11 mouse cellular contexts compared by ENCODE assay signal in the genomic region with DNA sequence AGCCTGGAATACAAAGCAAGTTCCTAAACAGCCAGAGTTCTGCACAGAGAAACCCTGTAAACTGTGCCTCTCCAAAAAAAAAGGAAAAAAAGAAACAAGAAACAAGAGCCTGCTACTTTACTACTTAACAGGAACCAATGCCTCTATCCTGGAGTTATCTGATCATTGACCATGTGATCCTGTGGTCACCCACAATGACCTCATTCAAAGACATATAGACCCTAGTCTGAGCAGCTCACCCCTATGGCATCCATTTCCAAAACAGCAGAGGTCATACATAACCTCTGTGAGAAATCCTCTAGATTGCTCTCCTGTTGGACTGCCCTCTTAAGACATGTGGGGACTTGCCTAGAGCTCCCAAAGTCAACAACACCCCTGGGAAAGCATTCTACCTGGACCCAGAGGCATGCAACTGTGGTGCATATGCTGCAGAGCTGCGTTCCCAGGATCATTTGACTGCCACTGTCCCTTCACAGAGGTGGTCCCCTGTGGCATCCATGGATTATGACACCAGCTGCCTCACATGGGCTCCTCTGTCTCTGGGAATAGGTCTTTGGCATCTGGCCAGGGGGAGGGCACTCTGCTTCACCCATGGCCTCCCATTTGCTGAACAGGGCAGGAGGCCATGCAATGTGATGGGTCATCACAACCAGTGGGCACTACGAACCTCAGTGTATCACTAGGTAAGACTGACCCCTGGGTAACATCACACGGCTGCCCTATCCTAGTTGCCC. TPM values are rescaled to one million over a fixed set of nuclear protein-coding genes. Genes with fewer than 3 reads are reported as not detected.
DNase-seq lines count a peak whose midpoint lies in the region; ATAC-seq and TF ChIP-seq lines count a peak whose summit lies in the region.
"Had no signal": no experiment of that assay in that cellular context is flagged by ENCODE, and none has a peak within 500 bp of the region (broad histone marks: within the 10 kb centered on the region; RNA-seq: fewer than 3 reads in every experiment).

No protein-coding gene starts in this region.

- H3K4me3 ChIP-seq in heart, embryonic 10.5 days, result no peak overlapping the region
- H3K4me3 ChIP-seq in testis, adult 2 months (ENCODE audit: control insufficient read depth, low read depth, low read length), result peak overlapping the region; percentile 10; the same call in 1 of the 2 replicates
- H3K4me3 ChIP-seq in kidney, embryonic 15.5 days (replicated peaks), result no peak overlapping the region
- no peak overlapping the region for H3K4me3 ChIP-seq in midbrain, embryonic 15.5 days
- H3K4me3 ChIP-seq: erythroblast, embryonic 14.5 days had no signal

- H3K36me3 ChIP-seq in heart, embryonic 10.5 days, result peaks cover 32% of the 10 kb centered on the region
- H3K36me3 ChIP-seq in testis, adult 2 months (ENCODE audit: control insufficient read depth, insufficient read depth, low read length), result no peaks in the 10 kb centered on the region
- H3K36me3 ChIP-seq in kidney, embryonic 15.5 days, result peaks cover 16% of the 10 kb centered on the region
- H3K36me3 ChIP-seq in midbrain, embryonic 15.5 days (replicated peaks), result no peaks in the 10 kb centered on the region; the same call in 1 of the 2 replicates

- H3K27me3 ChIP-seq in heart, embryonic 10.5 days (ENCODE audit: insufficient read depth, poor library complexity, severe bottlenecking), result no peaks in the 10 kb centered on the region
- H3K27me3 ChIP-seq in testis, adult 2 months (ENCODE audit: control insufficient read depth, insufficient read depth, low read length), result no peaks in the 10 kb centered on the region
- H3K27me3 ChIP-seq in kidney, embryonic 15.5 days, result no peaks in the 10 kb centered on the region
- H3K27me3 ChIP-seq in midbrain, embryonic 15.5 days (replicated peaks), result no peaks in the 10 kb centered on the region

- 0 out of 2 replicates have a peak, but pooled peaks have one; percentile 36 for ATAC-seq in kidney, embryonic 15.5 days (replicated peaks; ENCODE audit: low FRiP score)
- ATAC-seq in activated CD4-positive, CD25-positive, alpha-beta regulatory T cell, adult 4 months, result no peak
- no peak for ATAC-seq in midbrain, embryonic 15.5 days (replicated peaks)
- ATAC-seq: hindbrain, postnatal 0 days had no signal

- TF ChIP-seq POLR2A in testis, adult 2 months (IDR thresholded peaks at IDR 0.05; ENCODE audit: control insufficient read depth, low read depth, low read length), result no peak

- 89% methylated on average over 3 of the region's 3 CpGs for WGBS in heart, embryonic 10.5 days
- WGBS in kidney, embryonic 15.5 days, result 91% methylated on average over 3 of the region's 3 CpGs
- WGBS in midbrain, embryonic 15.5 days, result 91% methylated on average over 3 of the region's 3 CpGs

- no peak overlapping the region for H3K9ac ChIP-seq in kidney, embryonic 15.5 days
- no peak overlapping the region for H3K9ac ChIP-seq in midbrain, embryonic 15.5 days

- no peak overlapping the region for H3K27ac ChIP-seq in heart, embryonic 10.5 days
- no peak overlapping the region for H3K27ac ChIP-seq in testis, adult 2 months (ENCODE audit: control insufficient read depth, insufficient read depth, low read depth, low read length)
- H3K27ac ChIP-seq in kidney, embryonic 15.5 days, result no peak overlapping the region
- H3K27ac ChIP-seq in midbrain, embryonic 15.5 days, result no peak overlapping the region
- H3K27ac ChIP-seq: hindbrain, postnatal 0 days had no signal

- no peak overlapping the region for H3K4me2 ChIP-seq in kidney, embryonic 15.5 days
- H3K4me2 ChIP-seq in midbrain, embryonic 15.5 days, result no peak overlapping the region

- no peak for TF ChIP-seq CTCF in testis, adult 2 months (IDR thresholded peaks at IDR 0.05; ENCODE audit: control insufficient read depth, insufficient read depth, insufficient replicate concordance, low read depth, low read length)

- DNase-seq in heart, embryonic 10.5 days (ENCODE audit: low spot score), result peak; percentile 59
- no peak for DNase-seq in heart, postnatal 25 days (ENCODE audit: low spot score)
- DNase-seq in testis, postnatal 14 days (ENCODE audit: low spot score), result no peak
- DNase-seq in urinary bladder, postnatal 14 days (ENCODE audit: low spot score), result no peak

- H3K4me1 ChIP-seq in heart, embryonic 10.5 days, result peaks cover 39% of the 10 kb centered on the region
- no peaks in the 10 kb centered on the region; the same call in 1 of the 2 replicates for H3K4me1 ChIP-seq in testis, adult 2 months (ENCODE audit: control insufficient read depth, insufficient read depth, low read length)
- peaks cover 14% of the 10 kb centered on the region; the same call in 1 of the 2 replicates for H3K4me1 ChIP-seq in kidney, embryonic 15.5 days
- H3K4me1 ChIP-seq in midbrain, embryonic 15.5 days, result no peaks in the 10 kb centered on the region

- intact Hi-C loops in heart, postnatal 25 days (cut with DNase I), result no loop called here

- H3K9me3 ChIP-seq in heart, embryonic 10.5 days, result no peaks in the 10 kb centered on the region
- no peaks in the 10 kb centered on the region for H3K9me3 ChIP-seq in kidney, embryonic 15.5 days (replicated peaks)
- H3K9me3 ChIP-seq in midbrain, embryonic 15.5 days, result no peaks in the 10 kb centered on the region

RNA-seq across cellular contexts. Expression of a gene that starts 12.8 kb away (rescaled TPM):
- 121 and 152 TPM in 2 replicates for polyA plus RNA-seq in heart, embryonic 10.5 days (2016; fragmentation: Nextera tagmentation; extraction: Ambion mirVana)
- total RNA-seq in heart, postnatal 25 days (2021), result 10 to 100 TPM; 65.3 to 66.9 TPM
- polyA plus RNA-seq in testis, adult 2 months (2012; rRNA removed), result 55.2 and 57.0 TPM in 2 replicates
- 101 and 108 TPM in 2 replicates for polyA plus RNA-seq in kidney, embryonic 15.5 days (2015; fragmentation: Nextera tagmentation; extraction: Ambion mirVana)
- polyA plus RNA-seq in activated CD4-positive, CD25-positive, alpha-beta regulatory T cell, adult 4 months (2017; shearing (Covaris generic)), result 10 to 100 TPM; 27.3 to 27.6 TPM
- 130 and 132 TPM in 2 replicates for polyA plus RNA-seq in midbrain, embryonic 15.5 days (2015; fragmentation: Nextera tagmentation; extraction: Ambion mirVana)

RNA-seq across cellular contexts. Expression of a gene that starts 51.2 kb away (rescaled TPM):
- polyA plus RNA-seq in heart, embryonic 10.5 days (2016; fragmentation: Nextera tagmentation; extraction: Ambion mirVana), result 101 and 104 TPM in 2 replicates
- total RNA-seq in heart, postnatal 25 days (2021), result 10 to 100 TPM; 73.5 to 75.5 TPM
- polyA plus RNA-seq in testis, adult 2 months (2012; rRNA removed), result 538 and 552 TPM in 2 replicates
- 106 and 111 TPM in 2 replicates for polyA plus RNA-seq in kidney, embryonic 15.5 days (2015; fragmentation: Nextera tagmentation; extraction: Ambion mirVana)
- 100 to 1,000 TPM; 121 to 122 TPM for polyA plus RNA-seq in activated CD4-positive, CD25-positive, alpha-beta regulatory T cell, adult 4 months (2017; shearing (Covaris generic))
- 101 and 103 TPM in 2 replicates for polyA plus RNA-seq in midbrain, embryonic 15.5 days (2015; fragmentation: Nextera tagmentation; extraction: Ambion mirVana)

RNA-seq across cellular contexts. Expression of a gene that starts 57.9 kb away (rescaled TPM):
- 0.44 and 0.59 TPM in 2 replicates for polyA plus RNA-seq in heart, embryonic 10.5 days (2016; fragmentation: Nextera tagmentation; extraction: Ambion mirVana)
- not detected for total RNA-seq in heart, postnatal 25 days (2021)
- 55.3 and 61.1 TPM in 2 replicates for polyA plus RNA-seq in testis, adult 2 months (2012; rRNA removed)
- polyA plus RNA-seq in kidney, embryonic 15.5 days (2015; fragmentation: Nextera tagmentation; extraction: Ambion mirVana), result 0.19 and 0.83 TPM in 2 replicates
- polyA plus RNA-seq in activated CD4-positive, CD25-positive, alpha-beta regulatory T cell, adult 4 months (2017; shearing (Covaris generic)), result 1 to 10 TPM in 1 of 2 experiments, under 1 TPM in 1; 0.88 to 1.4 TPM
- polyA plus RNA-seq in midbrain, embryonic 15.5 days (2015; fragmentation: Nextera tagmentation; extraction: Ambion mirVana), result 0.19 and 0.52 TPM in 2 replicates
- total RNA-seq: hindbrain, postnatal 0 days; megakaryocyte-erythroid progenitor cell, adult 5-6 weeks had no signal
- polyA plus RNA-seq: erythroblast, embryonic 14.5 days had no signal

RNA-seq across cellular contexts. Expression of a gene that starts 58.2 kb away (rescaled TPM):
- 63.3 and 97.6 TPM in 2 replicates for polyA plus RNA-seq in heart, embryonic 10.5 days (2016; fragmentation: Nextera tagmentation; extraction: Ambion mirVana)
- total RNA-seq in heart, postnatal 25 days (2021), result 1 to 10 TPM; 2.4 to 2.7 TPM
- 1.8 and 2.2 TPM in 2 replicates for polyA plus RNA-seq in testis, adult 2 months (2012; rRNA removed)
- polyA plus RNA-seq in kidney, embryonic 15.5 days (2015; fragmentation: Nextera tagmentation; extraction: Ambion mirVana), result 98.2 and 99.8 TPM in 2 replicates
- polyA plus RNA-seq in activated CD4-positive, CD25-positive, alpha-beta regulatory T cell, adult 4 months (2017; shearing (Covaris generic)), result 10 to 100 TPM; 17.9 to 18.3 TPM
- 78.3 and 79.6 TPM in 2 replicates for polyA plus RNA-seq in midbrain, embryonic 15.5 days (2015; fragmentation: Nextera tagmentation; extraction: Ambion mirVana)

Comparison
In these comparisons a context has a peak if more than half of its experiments do, and no peak if none do; other contexts are left out.
1. RNA of a gene that starts 57.9 kb away (polyA plus RNA-seq): 55.3 to 61.1 TPM in testis, adult 2 months; 0.88 to 1.4 TPM in activated CD4-positive, CD25-positive, alpha-beta regulatory T cell, adult 4 months, 0.19 to 0.83 TPM in kidney, embryonic 15.5 days, 0.44 to 0.59 TPM in heart, embryonic 10.5 days and 0.19 to 0.52 TPM in midbrain, embryonic 15.5 days; every median in the first group is over 10 times any median in the second.